Mouse (Mus musculus) stomach, embryonic 16.5 days (tissue): ENCODE results near the gene Myl4. TPM values are rescaled to one million over a fixed set of nuclear protein-coding genes. Genes with fewer than 3 reads are reported as not detected.
"Not testable (repeated sequence)": the region's sequence is repeated elsewhere in the genome, so short reads cannot be mapped to it uniquely, and the experiment has no call there.

Source experiments
- ATAC-seq: fragments of 200-750 bp; cut with Nextera tagmentation; 2 replicates; pipeline ENCODE4 v1.8.0; 2017; ENCODE audit warnings: moderate number of reproducible peaks, moderate TSS enrichment; ENCODE audit not compliant: insufficient read depth, low FRiP score
- H3K27ac ChIP-seq: fragments of 300-500 bp; sonication (generic); 2 replicates; pipeline ENCODE4 v1.5.1; 2014; ENCODE audit warnings: low read length
- H3K27me3 ChIP-seq: fragments of 300-500 bp; sonication (generic); 2 replicates; pipeline ENCODE4 v1.6.1; 2014; ENCODE audit warnings: low read length, control low read depth, mixed read lengths; ENCODE audit not compliant: control insufficient read depth, insufficient read depth
- H3K36me3 ChIP-seq: fragments of 300-500 bp; sonication (generic); 2 replicates; pipeline ENCODE4 v1.6.1; 2014; ENCODE audit warnings: low read length; ENCODE audit not compliant: control insufficient read depth, insufficient read depth
- H3K4me1 ChIP-seq: fragments of 300-500 bp; sonication (generic); 2 replicates; pipeline ENCODE4 v1.6.1; 2014; ENCODE audit warnings: low read length, control low read depth, mixed read lengths; ENCODE audit not compliant: control insufficient read depth, insufficient read depth
- H3K4me2 ChIP-seq: fragments of 300-500 bp; sonication (generic); 2 replicates; pipeline ENCODE4 v1.6.1; 2014; ENCODE audit warnings: low read depth, low read length, mixed read lengths
- H3K4me3 ChIP-seq: fragments of 300-500 bp; sonication (generic); replicated peaks from 2 replicates; pipeline ENCODE4 v1.5.1; 2014; ENCODE audit warnings: mild to moderate bottlenecking, low read length
- H3K9ac ChIP-seq: fragments of 300-500 bp; sonication (generic); 2 replicates; pipeline ENCODE4 v1.6.1; 2014; ENCODE audit warnings: low read length
- H3K9me3 ChIP-seq: fragments of 300-500 bp; sonication (generic); replicated peaks from 2 replicates; pipeline ENCODE4 v1.6.1; 2016; ENCODE audit warnings: low read length, control low read depth; ENCODE audit not compliant: control insufficient read depth
- WGBS: fragments of 180-500 bp; shearing (Covaris S2); extraction: QIAGEN DNeasy Blood & Tissue Kit; methylation state at CpG from one replicate; pipeline ENCODE4 v1.1.7; 2014; 5-methylcytosine and 5-hydroxymethylcytosine counted together
- polyA plus RNA-seq: library from polyadenylated mRNA; unstranded; fragments of >200 nt; fragmentation: Nextera tagmentation; extraction: Ambion mirVana; gene quantifications from 2 replicates; pipeline ENCODE4 v1.2.1, GENCODE M21; 2015

The Myl4 gene
- polyA plus RNA-seq, 1 experiment from 2014 or later = 59.3 TPM

DNA sequence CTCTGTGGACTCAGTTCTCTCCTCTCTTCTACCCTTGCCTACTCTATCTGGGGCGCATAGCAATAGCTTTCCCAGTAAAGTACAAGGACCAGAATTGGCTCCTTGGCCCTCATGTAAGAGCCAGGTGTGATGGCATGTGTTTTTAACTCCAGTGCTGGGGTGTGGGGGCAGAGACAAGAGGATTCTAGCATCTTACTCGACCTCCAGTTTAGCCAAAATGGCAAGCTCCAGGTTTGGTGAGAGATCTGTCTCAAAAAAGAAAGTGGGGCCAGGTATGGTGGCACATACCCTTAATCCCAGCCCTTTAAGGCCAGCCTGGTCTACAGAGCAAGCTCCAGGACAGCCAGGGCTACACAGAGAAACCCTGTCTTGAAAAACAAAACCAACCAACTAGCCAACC lies 16.3 kb downstream of the Myl4 start:
- no peak overlapping the region for H3K4me2 ChIP-seq
- 81% methylated on average over 2 of the region's 2 CpGs for WGBS
- H3K36me3 ChIP-seq = no peaks in the 10 kb centered on the region
- no peak overlapping the region for H3K4me3 ChIP-seq
- H3K9me3 ChIP-seq = no peaks in the 10 kb centered on the region
- ATAC-seq = no peak
- H3K4me1 ChIP-seq = no peaks in the 10 kb centered on the region
- H3K27me3 ChIP-seq = no peaks in the 10 kb centered on the region
- H3K9ac ChIP-seq = no peak overlapping the region
- no peak overlapping the region for H3K27ac ChIP-seq

DNA sequence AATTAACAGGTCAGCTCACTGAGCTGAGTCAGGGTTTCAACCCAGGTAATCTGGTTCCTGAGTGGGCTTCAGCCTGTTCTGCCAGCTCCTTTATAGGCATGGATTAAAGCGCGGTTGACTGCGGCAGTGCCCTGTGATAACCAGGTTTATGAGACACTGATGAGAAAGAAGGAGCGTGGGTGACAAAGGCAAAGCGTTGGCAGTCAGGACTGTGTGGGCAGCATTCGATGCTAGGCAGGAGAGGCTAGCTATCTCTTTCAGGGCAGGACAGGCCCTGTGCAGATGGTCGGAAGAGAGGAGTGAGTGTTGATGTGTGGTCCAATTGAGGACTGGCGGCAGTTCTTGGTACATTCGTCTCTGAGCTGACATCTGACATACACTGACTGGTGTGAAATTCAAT lies 17.3 kb downstream of the Myl4 start:
- Histone ChIP-seq H3K27me3 (no peaks in the 10 kb centered on the region), H3K27ac (no peak overlapping the region), H3K36me3 (no peaks in the 10 kb centered on the region), H3K4me3 (no peak overlapping the region), H3K9ac (no peak overlapping the region), H3K4me2 (no peak overlapping the region), H3K4me1 (no peaks in the 10 kb centered on the region), H3K9me3 (no peaks in the 10 kb centered on the region)
- WGBS = 79% methylated on average over 9 of the region's 9 CpGs
- no peak for ATAC-seq

DNA sequence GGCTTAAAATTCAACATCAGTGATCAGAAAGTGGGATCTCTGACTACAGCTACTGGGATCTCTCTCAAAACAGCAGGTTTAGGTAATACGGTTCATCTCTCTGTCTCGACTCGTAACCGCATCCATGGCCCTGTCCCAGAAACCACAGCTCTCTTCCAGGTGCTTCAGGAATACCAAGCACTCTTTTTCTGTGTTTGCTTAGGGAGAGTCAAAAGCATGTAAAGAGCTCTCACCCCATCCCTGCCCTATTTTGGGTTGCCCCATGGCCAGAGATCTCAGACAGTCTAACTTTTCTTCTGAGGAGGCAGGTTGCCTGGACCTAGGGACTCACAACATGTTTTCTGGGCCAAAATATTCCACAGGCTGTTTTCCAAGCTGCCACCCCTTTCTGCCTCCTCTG lies 17.9 kb downstream of the Myl4 start:
- no peak overlapping the region for H3K9ac ChIP-seq
- no peak overlapping the region for H3K4me3 ChIP-seq
- no peaks in the 10 kb centered on the region for H3K27me3 ChIP-seq
- no peak for ATAC-seq
- H3K4me1 ChIP-seq = no peaks in the 10 kb centered on the region
- no peak overlapping the region for H3K4me2 ChIP-seq
- H3K36me3 ChIP-seq = no peaks in the 10 kb centered on the region
- WGBS = 91% methylated on average over 4 of the region's 4 CpGs
- H3K27ac ChIP-seq = no peak overlapping the region
- no peaks in the 10 kb centered on the region for H3K9me3 ChIP-seq

DNA sequence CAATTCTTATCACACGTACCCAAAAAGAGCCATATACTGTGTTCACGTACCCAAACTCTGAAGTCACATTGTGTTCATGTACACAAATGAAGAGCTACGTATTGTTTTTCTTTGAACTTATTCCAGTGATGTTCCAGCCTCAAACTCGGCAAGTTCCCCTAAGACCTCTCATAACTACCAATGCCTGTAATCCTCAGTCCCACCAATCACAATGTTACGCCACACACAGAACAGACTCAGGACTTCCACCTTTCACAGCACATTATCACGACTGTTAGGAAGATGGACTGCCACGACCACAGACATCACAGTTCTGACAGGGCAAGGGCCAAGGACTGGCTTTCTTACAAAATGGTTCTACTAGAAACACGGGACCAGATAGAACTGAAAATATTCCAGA lies 20.1 kb downstream of the Myl4 start:
- not testable (repeated sequence) for H3K9ac ChIP-seq, H3K27me3 ChIP-seq, ATAC-seq, H3K4me3 ChIP-seq, H3K9me3 ChIP-seq, H3K4me1 ChIP-seq, H3K27ac ChIP-seq, H3K36me3 ChIP-seq, H3K4me2 ChIP-seq
- 70% methylated on average over 8 of the region's 8 CpGs for WGBS

DNA sequence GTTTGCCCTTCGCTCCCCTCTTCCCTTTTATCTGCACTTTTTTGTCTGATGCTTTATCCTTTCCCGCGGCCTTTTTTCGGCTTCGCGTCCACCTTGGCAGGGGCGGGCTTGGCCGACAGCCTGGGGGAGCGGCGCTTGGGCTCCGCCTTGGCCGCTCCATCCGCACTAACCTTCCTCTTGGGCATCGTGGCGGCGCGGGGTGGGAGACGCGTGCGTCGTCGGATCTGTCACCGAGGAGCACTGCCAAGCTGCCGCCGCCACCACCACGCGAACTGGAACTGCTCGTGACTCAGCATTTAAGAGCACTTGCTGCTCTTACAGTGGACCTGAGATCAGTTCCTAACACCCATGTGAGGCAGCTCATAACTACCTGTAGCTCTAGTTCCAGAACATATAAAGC lies 20.9 kb downstream of the Myl4 start:
- 3% methylated on average over 28 of the region's 28 CpGs for WGBS
- ATAC-seq, H3K27ac ChIP-seq, H3K27me3 ChIP-seq, H3K36me3 ChIP-seq, H3K9me3 ChIP-seq, H3K4me1 ChIP-seq: not testable (repeated sequence)
- Histone ChIP-seq H3K4me2 (peak overlapping the region; percentile 70), H3K9ac (peak overlapping the region; percentile 63; the same call in 1 of the 2 replicates), H3K4me3 (peak overlapping the region; percentile 43)

DNA sequence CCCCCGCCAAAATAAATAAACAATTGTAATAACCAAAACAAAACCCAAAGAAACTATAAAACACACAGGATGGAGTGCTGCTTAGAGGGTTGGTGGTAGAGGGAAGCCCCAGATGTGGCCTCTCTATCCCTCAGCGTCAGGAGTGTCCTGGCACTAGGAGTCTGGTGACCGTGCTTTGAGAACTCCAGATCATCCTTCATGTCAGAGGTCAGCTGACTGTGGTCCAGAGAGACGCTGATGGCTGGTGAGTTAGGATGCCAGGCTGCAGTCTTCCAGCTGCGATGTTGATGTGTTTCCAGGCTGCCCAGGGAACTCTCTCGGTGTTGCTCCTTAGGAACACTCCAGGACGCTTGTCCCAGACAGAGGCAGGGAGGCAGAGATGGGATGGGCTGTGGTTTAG lies 21.6 kb downstream of the Myl4 start:
- no peak overlapping the region for H3K27ac ChIP-seq
- H3K27me3 ChIP-seq = no peaks in the 10 kb centered on the region; the same call in 1 of the 2 replicates
- H3K9ac ChIP-seq = no peak overlapping the region
- ATAC-seq = no peak
- WGBS = 47% methylated on average over 7 of the region's 7 CpGs
- no peaks in the 10 kb centered on the region for H3K36me3 ChIP-seq
- no peak overlapping the region for H3K4me2 ChIP-seq
- no peaks in the 10 kb centered on the region for H3K4me1 ChIP-seq
- no peaks in the 10 kb centered on the region for H3K9me3 ChIP-seq
- H3K4me3 ChIP-seq = no peak overlapping the region

DNA sequence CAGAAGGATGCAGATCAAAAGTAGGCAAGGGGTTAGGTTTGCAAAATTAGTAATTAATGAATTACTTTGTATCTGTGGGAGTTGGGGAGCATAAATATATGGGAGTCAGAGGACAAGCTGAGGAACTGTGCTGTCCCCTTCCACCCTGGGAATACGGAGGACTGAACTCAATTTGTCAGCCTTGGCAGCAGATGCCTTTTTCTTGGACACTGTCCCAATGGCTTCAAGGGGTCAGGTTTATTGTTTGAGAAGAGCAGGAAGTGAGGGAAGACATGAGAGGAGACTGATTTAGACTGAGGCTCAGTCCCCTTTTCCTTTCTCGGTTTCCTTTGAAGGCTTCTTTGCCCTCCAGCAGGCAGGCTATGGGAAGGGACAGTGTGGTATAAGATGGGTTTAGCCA lies 22.1 kb downstream of the Myl4 start:
- Histone ChIP-seq H3K9me3 (no peaks in the 10 kb centered on the region), H3K27me3 (no peaks in the 10 kb centered on the region; the same call in 1 of the 2 replicates), H3K4me3 (no peak overlapping the region), H3K4me1 (no peaks in the 10 kb centered on the region), H3K9ac (no peak overlapping the region), H3K27ac (no peak overlapping the region), H3K4me2 (no peak overlapping the region), H3K36me3 (no peaks in the 10 kb centered on the region)
- WGBS = 31% methylated on average over 2 of the region's 2 CpGs
- no peak for ATAC-seq

DNA sequence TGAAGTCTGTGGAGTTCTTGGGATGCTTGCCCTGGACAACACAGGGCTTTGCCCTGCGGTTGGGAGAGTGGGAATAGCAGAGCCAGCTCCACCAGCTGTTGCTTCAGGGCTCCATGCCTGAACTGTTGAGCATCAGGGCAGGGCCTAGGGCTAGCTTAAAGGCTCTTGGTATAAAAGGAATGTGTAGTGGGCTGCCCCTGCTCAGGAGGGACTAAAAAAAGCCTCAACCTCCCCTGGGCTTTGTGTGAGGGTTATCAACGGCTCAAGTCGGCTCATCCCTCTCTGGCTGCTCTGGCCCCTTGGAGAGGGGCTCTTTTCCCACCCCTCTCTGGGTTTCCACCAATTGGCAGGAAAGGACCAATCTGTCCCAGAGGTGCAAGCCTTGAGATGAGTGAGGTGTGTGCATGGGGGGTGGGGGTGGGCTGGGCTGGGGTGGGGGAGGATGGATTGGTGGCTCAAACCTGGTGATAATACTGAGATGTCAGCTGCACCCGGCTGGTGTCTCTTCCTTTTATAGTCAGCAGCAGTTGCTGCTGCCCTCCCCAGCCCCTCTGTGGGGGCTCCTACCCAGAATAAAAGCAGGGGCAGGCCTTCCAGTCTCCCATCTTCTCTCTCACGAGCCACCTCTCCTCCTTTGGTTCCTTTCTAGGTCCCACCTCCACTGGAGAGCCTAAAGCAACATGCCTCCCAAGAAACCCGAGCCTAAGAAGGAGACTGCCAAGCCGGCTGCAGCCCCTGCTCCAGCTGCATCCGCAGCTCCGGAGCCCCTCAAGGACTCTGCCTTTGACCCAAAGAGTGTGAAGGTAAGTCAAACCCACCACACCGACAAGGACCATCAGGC lies 26.5 kb downstream of the Myl4 start:
- peaks cover 3% of the 10 kb centered on the region; the same call in 1 of the 2 replicates for H3K4me1 ChIP-seq
- no peaks in the 10 kb centered on the region for H3K9me3 ChIP-seq
- H3K4me3 ChIP-seq = no peak overlapping the region
- no peak overlapping the region for H3K9ac ChIP-seq
- no peak overlapping the region for H3K4me2 ChIP-seq
- no peak for ATAC-seq
- no peaks in the 10 kb centered on the region; the same call in 1 of the 2 replicates for H3K27me3 ChIP-seq
- H3K36me3 ChIP-seq = no peaks in the 10 kb centered on the region
- no peak overlapping the region for H3K27ac ChIP-seq
- 56% methylated on average over 10 of the region's 10 CpGs for WGBS

DNA sequence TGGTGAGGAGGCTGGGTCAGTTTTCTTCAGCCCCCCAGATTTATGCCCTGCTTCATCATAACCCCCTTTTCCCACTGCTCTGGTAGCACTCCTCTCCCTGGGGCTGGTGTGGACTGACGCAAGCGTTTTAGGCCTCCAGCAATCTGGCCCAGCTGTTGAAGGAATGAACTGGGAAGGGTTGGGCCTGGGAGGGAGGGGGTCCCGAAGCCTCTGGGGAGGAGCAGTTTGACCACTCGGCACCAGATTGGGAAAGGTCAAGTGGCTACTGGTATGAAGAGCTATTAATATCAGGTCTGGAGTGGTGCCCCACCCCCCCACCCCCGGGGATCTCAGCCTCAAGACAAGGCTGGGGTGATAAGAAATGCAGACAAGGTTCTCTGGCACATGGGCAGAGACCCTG lies 27.6 kb downstream of the Myl4 start:
- H3K4me3 ChIP-seq = no peak overlapping the region
- no peaks in the 10 kb centered on the region; the same call in 1 of the 2 replicates for H3K27me3 ChIP-seq
- no peaks in the 10 kb centered on the region for H3K36me3 ChIP-seq
- no peak for ATAC-seq
- no peaks in the 10 kb centered on the region for H3K9me3 ChIP-seq
- H3K9ac ChIP-seq = no peak overlapping the region
- WGBS = 26% methylated on average over 5 of the region's 5 CpGs
- no peak overlapping the region for H3K27ac ChIP-seq
- H3K4me2 ChIP-seq = no peak overlapping the region
- H3K4me1 ChIP-seq = peaks cover 5% of the 10 kb centered on the region; the same call in 1 of the 2 replicates
